ENCODE assay signal across 9 mouse cellular contexts in genomic region chr12:29280861-29281630, GRCm38 (mm10).
DNase-seq lines count a peak whose midpoint lies in the region; ATAC-seq and TF ChIP-seq lines count a peak whose summit lies in the region.
"Had no signal": no experiment of that assay in that cellular context is flagged by ENCODE, and none has a peak within 500 bp of the region (broad histone marks: within the 10 kb centered on the region; RNA-seq: fewer than 3 reads in every experiment).

No protein-coding gene starts in this region.

- 0 out of 2 replicates have a peak overlapping the region, but pooled peaks have one; percentile 16 for H3K4me2 ChIP-seq in heart, embryonic 14.5 days (ENCODE audit: low read length)
- H3K4me2 ChIP-seq in forebrain, embryonic 12.5 days: peak overlapping the region; percentile 51; the same call in 1 of the 2 replicates

- DNase-seq in heart, adult 9 months (ENCODE audit: low spot score in 2 of 2): no peak
- peak; percentile 31 to 46 for DNase-seq in left cerebral cortex, postnatal 36 days (ENCODE audit: low spot score in 2 of 2)
- DNase-seq in adrenal gland, adult 8-10 months: no peak
- DNase-seq in ovary, postnatal 36 days (ENCODE audit: low spot score): no peak
- no peak for DNase-seq in spleen, postnatal 14 days (ENCODE audit: low spot score in 2 of 2)

- intact Hi-C loops in left cerebral cortex, postnatal 36 days (cut with DNase I): no loop called here

- no peaks in the 10 kb centered on the region for H3K9me3 ChIP-seq in heart, embryonic 14.5 days (ENCODE audit: control insufficient read depth, low read length)
- no peaks in the 10 kb centered on the region for H3K9me3 ChIP-seq in forebrain, embryonic 12.5 days

- no peak for ATAC-seq in heart, embryonic 14.5 days (ENCODE audit: insufficient number of reproducible peaks, insufficient read depth, low FRiP score, low read depth)
- no peak; the same call in 1 of the 2 replicates for ATAC-seq in forebrain, embryonic 12.5 days (ENCODE audit: low FRiP score)

- H3K36me3 ChIP-seq in heart, embryonic 14.5 days (ENCODE audit: control insufficient read depth, insufficient read depth, low read length): no peaks in the 10 kb centered on the region
- H3K36me3 ChIP-seq in forebrain, embryonic 12.5 days (replicated peaks): no peaks in the 10 kb centered on the region

- TF ChIP-seq POLR2A in olfactory bulb, adult 2 months (IDR thresholded peaks at IDR 0.05; ENCODE audit: insufficient read depth, low read depth, low read length): no peak

- 41% methylated on average over 17 of the region's 17 CpGs for WGBS in heart, embryonic 14.5 days
- 58% methylated on average over 17 of the region's 17 CpGs for WGBS in forebrain, embryonic 12.5 days
- WGBS in olfactory bulb, adult 2 months: 39% methylated on average over 17 of the region's 17 CpGs

- H3K4me3 ChIP-seq in heart, embryonic 14.5 days (ENCODE audit: control insufficient read depth in 1 of 2, insufficient read depth in 1 of 2, low read depth in 1 of 2, low read length in 2 of 2): no peak overlapping the region
- no peak overlapping the region for H3K4me3 ChIP-seq in forebrain, embryonic 12.5 days (replicated peaks)
- no peak overlapping the region for H3K4me3 ChIP-seq in olfactory bulb, adult 2 months (ENCODE audit: insufficient read depth, low read depth, low read length)

- peak overlapping the region; percentile 30 for H3K9ac ChIP-seq in heart, embryonic 14.5 days (ENCODE audit: low read length)
- peak overlapping the region; percentile 34; the same call in 1 of the 2 replicates for H3K9ac ChIP-seq in forebrain, embryonic 12.5 days

- TF ChIP-seq CTCF in olfactory bulb, adult 2 months (IDR thresholded peaks at IDR 0.05; ENCODE audit: insufficient read depth, low read depth, low read length): no peak

- peaks cover 17 to 20% of the 10 kb centered on the region in 2 experiments for H3K4me1 ChIP-seq in heart, embryonic 14.5 days (ENCODE audit: control insufficient read depth in 2 of 2, insufficient read depth in 2 of 2, low read length in 2 of 2)
- H3K4me1 ChIP-seq in forebrain, embryonic 12.5 days: peaks cover 25% of the 10 kb centered on the region
- H3K4me1 ChIP-seq in olfactory bulb, adult 2 months (ENCODE audit: control insufficient read depth, insufficient read depth, low read length): peaks cover 23% of the 10 kb centered on the region

- H3K27me3 ChIP-seq in heart, embryonic 14.5 days (ENCODE audit: control insufficient read depth, insufficient read depth, low read length): peaks cover 6% of the 10 kb centered on the region; the same call in 1 of the 2 replicates
- 0 out of 2 replicates have a peak, but pooled peaks cover 6% of the 10 kb centered on the region for H3K27me3 ChIP-seq in forebrain, embryonic 12.5 days

- peak overlapping the region in 1 of 2 experiments; percentile 14; a peak in 1 of 4 replicates for H3K27ac ChIP-seq in heart, embryonic 14.5 days (replicated peaks in 1 of 2; ENCODE audit: control insufficient read depth in 1 of 2, insufficient read depth in 1 of 2, low read depth in 2 of 2, low read length in 2 of 2)
- H3K27ac ChIP-seq in forebrain, embryonic 12.5 days: peak overlapping the region; percentile 92
- peak overlapping the region; percentile 97 for H3K27ac ChIP-seq in olfactory bulb, adult 2 months (ENCODE audit: insufficient read depth, low read depth, low read length)
- H3K27ac ChIP-seq: macrophage had no signal

Comparison
In these comparisons a context has a peak if more than half of its experiments do, and no peak if none do; other contexts are left out.
1. DNase-seq: peak in left cerebral cortex, postnatal 36 days (2 of 2); none in heart, adult 9 months (0 of 2), adrenal gland, adult 8-10 months (single experiment), ovary, postnatal 36 days (single experiment) and spleen, postnatal 14 days (0 of 2).